Mouse (Mus musculus) thymus, adult 2 months (tissue): ENCODE results near the gene Slc1a7. TPM values are rescaled to one million over a fixed set of nuclear protein-coding genes. Genes with fewer than 3 reads are reported as not detected.

Experiments used
- DNase-seq: peaks from one replicate; pipeline ENCODE4 v3.0.0; 2021
- H3K27ac ChIP-seq: fragments of 200-500 bp; 2 replicates; pipeline ENCODE4 v1.5.1; 2012; ENCODE audit warnings: low read length, control low read depth; ENCODE audit not compliant: control insufficient read depth, insufficient read depth
- H3K27me3 ChIP-seq: fragments of 200-500 bp; 2 replicates; pipeline ENCODE4 v1.6.1; 2012; ENCODE audit warnings: mild to moderate bottlenecking, low read length, moderate library complexity, mixed read lengths; ENCODE audit not compliant: control insufficient read depth, insufficient read depth
- H3K36me3 ChIP-seq: fragments of 200-500 bp; 2 replicates; pipeline ENCODE4 v1.6.1; 2012; ENCODE audit warnings: mild to moderate bottlenecking, low read length, moderate library complexity; ENCODE audit not compliant: control insufficient read depth, insufficient read depth
- H3K4me1 ChIP-seq: fragments of 200-500 bp; replicated peaks from 2 replicates; pipeline ENCODE4 v1.6.1; 2012; ENCODE audit warnings: low read length; ENCODE audit not compliant: control insufficient read depth, insufficient read depth
- H3K4me3 ChIP-seq: fragments of 200-500 bp; 2 replicates; pipeline ENCODE4 v1.5.1; 2012; ENCODE audit warnings: mild to moderate bottlenecking, low read length, control low read depth, moderate library complexity; ENCODE audit not compliant: control insufficient read depth, insufficient read depth
- CTCF ChIP-seq: fragments of 200-500 bp; IDR thresholded peaks from 2 replicates; pipeline ENCODE4 v1.5.1; 2012; ENCODE audit warnings: mild to moderate bottlenecking, control low read depth, low read length, moderate library complexity, borderline replicate concordance; ENCODE audit not compliant: control insufficient read depth, poor library complexity, insufficient read depth; ENCODE audit errors: extremely low read depth
- POLR2A ChIP-seq: fragments of 200-500 bp; IDR thresholded peaks from 2 replicates; pipeline ENCODE4 v1.6.1; 2012; ENCODE audit warnings: mild to moderate bottlenecking, low read length, control low read depth, moderate library complexity; ENCODE audit not compliant: control insufficient read depth, poor library complexity, insufficient read depth; ENCODE audit errors: extremely low read depth
- WGBS: fragments of 180-500 bp; shearing (Covaris S2); methylation state at CpG from one replicate; pipeline ENCODE4 v1.1.7; 2018; 5-methylcytosine and 5-hydroxymethylcytosine counted together
- polyA plus RNA-seq: library from polyadenylated mRNA; depleted of rRNA; stranded (reverse); fragments of >200 nt; gene quantifications from 2 replicates; pipeline ENCODE4 v1.2.3, GENCODE M21; 2012

Slc1a7 gene
- polyA plus RNA-seq, 1 experiment, result 0.18 TPM

DNA sequence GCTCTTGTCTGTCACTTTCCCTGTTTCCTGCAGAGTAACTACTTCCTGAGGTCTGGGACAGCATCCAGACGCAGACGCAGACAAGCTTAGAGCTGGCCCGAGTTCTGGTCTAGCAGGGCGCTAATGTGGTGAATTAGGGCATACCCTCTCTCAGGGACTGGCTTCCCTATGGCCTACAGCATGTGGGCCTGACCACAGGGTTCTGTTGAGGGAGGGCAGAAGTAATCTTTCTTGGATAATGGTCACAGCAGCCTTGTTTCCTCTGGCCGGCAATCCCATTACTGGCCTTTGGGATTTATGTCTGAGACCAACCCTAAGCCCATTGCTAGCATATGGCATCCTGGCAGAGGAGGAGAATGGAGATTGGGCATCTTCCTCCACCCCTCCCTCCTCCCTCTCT lies 22.7 kb downstream of the Slc1a7 start:
- TF ChIP-seq CTCF, result no peak
- H3K27ac ChIP-seq, result no peak overlapping the region
- peaks cover 2% of the 10 kb centered on the region for H3K4me1 ChIP-seq
- no peaks in the 10 kb centered on the region for H3K36me3 ChIP-seq
- 94% methylated on average over 5 of the region's 5 CpGs for WGBS
- DNase-seq, result no peak
- no peaks in the 10 kb centered on the region for H3K27me3 ChIP-seq
- H3K4me3 ChIP-seq, result no peak overlapping the region

DNA sequence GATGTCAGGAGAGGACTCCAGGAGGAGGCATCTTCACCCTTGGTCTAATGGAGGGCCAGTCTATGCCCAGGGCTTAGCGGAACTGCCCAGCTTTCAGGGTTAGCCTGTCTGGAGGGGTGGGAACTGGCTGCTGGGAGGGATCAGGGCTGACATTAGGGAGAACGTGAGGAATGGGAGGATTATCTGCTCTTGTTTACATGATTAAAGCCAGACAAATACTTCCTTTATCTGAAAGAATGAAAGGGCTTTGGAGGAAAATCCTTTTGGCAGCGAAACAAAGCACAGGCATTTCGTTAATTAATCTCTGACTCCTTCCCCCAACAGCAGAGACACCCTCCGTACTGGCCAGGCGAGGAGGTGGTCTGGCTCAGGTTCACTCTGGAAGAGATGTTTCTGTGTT lies 23.7 kb downstream of the Slc1a7 start:
- 94% methylated on average over 6 of the region's 6 CpGs for WGBS
- Histone ChIP-seq H3K27ac (no peak overlapping the region), H3K27me3 (no peaks in the 10 kb centered on the region), H3K36me3 (no peaks in the 10 kb centered on the region), H3K4me3 (no peak overlapping the region), H3K4me1 (peaks cover 9% of the 10 kb centered on the region)
- no peak for DNase-seq
- TF ChIP-seq POLR2A, result no peak
- TF ChIP-seq CTCF, result no peak

DNA sequence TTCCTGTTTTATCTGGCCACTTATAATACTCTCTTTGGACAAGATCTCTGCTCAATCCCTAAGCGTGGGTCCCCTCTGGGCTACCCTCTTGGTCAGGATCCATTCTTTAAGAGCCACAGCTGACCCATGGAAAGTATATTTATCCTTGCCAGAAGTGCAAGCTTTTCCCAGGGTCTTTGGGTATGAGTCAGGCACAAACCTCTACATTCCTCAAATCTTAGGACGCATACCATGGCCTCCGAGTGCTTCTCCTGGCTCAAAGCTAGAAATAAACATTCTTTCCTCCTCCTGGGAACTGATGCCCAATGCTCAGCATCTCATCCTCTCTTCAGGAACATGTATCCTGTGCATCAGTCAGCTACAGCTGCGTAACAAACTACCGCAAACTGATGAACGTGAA lies 26.9 kb downstream of the Slc1a7 start:
- H3K27ac ChIP-seq, result no peak overlapping the region
- no peak for TF ChIP-seq POLR2A
- TF ChIP-seq CTCF, result no peak
- no peaks in the 10 kb centered on the region for H3K27me3 ChIP-seq
- no peaks in the 10 kb centered on the region for H3K36me3 ChIP-seq
- H3K4me3 ChIP-seq, result no peak overlapping the region
- 97% methylated on average over 6 of the region's 6 CpGs for WGBS
- DNase-seq, result no peak
- H3K4me1 ChIP-seq, result peaks cover 12% of the 10 kb centered on the region

DNA sequence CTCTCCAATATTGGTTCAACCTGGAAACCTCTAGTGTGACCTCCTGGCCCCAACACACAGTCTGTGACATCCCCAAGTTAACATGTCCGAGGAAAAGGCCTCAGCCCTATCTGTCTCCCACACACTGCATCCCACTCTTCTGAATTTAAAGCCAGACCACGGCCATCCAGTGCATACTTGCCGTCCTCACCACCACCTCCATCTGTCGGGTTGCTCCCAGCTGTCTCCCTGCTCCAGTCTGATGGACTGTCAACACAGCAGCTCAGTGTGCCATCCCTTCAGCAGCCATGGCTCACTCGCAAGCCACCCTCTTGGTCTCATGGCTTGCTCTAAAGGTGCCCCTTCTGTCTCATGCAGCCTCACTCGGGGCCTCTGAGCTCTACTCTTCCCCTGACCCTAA lies 27.6 kb downstream of the Slc1a7 start:
- no peak for DNase-seq
- H3K27ac ChIP-seq, result no peak overlapping the region
- H3K4me3 ChIP-seq, result no peak overlapping the region
- peaks cover 12% of the 10 kb centered on the region for H3K4me1 ChIP-seq
- WGBS, result 81% methylated on average over 6 of the region's 6 CpGs
- no peaks in the 10 kb centered on the region for H3K27me3 ChIP-seq
- TF ChIP-seq CTCF (no peak), POLR2A (no peak)
- H3K36me3 ChIP-seq, result no peaks in the 10 kb centered on the region

DNA sequence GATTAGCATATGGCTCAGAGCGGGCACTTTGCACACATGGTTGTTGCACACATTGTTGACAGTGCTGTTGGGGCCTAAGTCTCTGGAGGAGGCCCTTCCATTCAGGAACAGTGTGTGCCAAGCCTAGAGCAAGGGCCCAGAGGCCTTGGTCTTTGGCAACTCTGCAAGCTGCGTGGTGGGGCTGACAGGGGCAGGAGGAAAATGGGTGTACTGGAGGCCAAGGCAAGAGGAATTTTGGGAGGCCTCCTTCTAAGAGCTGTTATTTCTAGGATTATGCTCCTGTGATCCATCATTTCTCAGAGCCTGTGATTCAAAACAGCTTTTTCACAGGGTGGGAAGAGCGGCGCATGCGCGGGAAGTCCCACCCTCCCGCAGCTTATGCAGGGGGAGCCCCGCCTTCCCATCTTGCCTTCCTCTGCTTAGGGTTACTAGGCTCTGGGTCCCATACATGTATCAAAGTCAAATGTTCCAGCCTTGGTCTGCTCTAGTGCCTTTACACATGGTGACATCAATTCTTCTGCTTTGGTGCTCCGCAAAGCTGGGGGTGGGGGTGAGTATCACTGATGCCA lies 28.4 kb downstream of the Slc1a7 start:
- Histone ChIP-seq H3K36me3 (no peaks in the 10 kb centered on the region), H3K4me1 (peaks cover 12% of the 10 kb centered on the region), H3K27ac (no peak overlapping the region), H3K27me3 (no peaks in the 10 kb centered on the region), H3K4me3 (no peak overlapping the region)
- DNase-seq, result no peak
- 93% methylated on average over 9 of the region's 9 CpGs for WGBS
- no peak for TF ChIP-seq CTCF
- TF ChIP-seq POLR2A, result no peak

DNA sequence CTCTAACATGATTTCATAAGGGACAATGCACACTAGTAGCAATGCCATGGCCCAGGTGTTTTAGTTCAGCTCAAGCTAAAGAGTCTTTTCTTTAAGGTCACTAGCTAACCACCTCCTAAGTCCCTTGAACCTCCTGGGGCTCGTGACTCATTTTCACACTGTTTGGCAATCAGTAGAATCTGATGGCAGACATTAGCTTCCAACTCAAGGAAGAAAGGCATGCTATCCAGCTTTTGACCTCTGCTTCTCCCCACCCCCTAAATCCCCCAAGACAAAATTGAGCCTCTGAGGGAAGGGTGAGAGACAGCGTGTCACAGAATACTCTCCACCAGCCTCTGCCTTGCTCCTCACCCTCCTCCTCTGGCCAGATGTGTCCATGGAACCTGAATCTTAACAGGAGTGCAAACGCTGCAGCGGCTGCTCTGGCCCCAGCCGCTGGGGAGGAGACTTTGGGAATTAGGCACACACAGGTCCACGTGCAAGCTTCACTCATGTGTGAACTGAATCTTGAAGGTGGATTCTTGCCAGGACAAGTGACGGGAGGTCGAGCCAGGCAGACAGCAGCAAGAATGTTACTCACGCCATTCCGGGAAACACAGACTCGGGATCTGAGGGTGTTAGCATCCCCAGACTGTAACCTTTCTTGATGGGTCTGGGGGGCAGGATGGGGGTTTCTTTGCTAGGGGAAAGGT lies 30.7 kb downstream of the Slc1a7 start:
- no peak overlapping the region for H3K4me3 ChIP-seq
- no peaks in the 10 kb centered on the region for H3K36me3 ChIP-seq
- no peak for TF ChIP-seq POLR2A
- no peak for TF ChIP-seq CTCF
- DNase-seq, result no peak
- H3K27ac ChIP-seq, result no peak overlapping the region
- peaks cover 12% of the 10 kb centered on the region for H3K4me1 ChIP-seq
- 88% methylated on average over 11 of the region's 11 CpGs for WGBS
- no peaks in the 10 kb centered on the region for H3K27me3 ChIP-seq
